Mouse (Mus musculus) megakaryocyte, embryonic 14.5 days (primary cell): ENCODE measurements at regions not wholly inside any gene's neighbourhood (a gene's known extent, or its start where the extent isn't known, plus 50 kb on each side); places are given as distances from the start of the nearest gene placed in this dataset.

Experiments
- FLI1 ChIP-seq: IDR thresholded peaks from 2 replicates; pipeline ENCODE4 v1.6.1; 2012; ENCODE audit warnings: low read length, inconsistent platforms, mixed read lengths
- GATA1 ChIP-seq: IDR thresholded peaks from 3 replicates; pipeline ENCODE4 v1.6.1; 2012; ENCODE audit warnings: mixed read lengths, low read length, inconsistent platforms, borderline replicate concordance

DNA sequence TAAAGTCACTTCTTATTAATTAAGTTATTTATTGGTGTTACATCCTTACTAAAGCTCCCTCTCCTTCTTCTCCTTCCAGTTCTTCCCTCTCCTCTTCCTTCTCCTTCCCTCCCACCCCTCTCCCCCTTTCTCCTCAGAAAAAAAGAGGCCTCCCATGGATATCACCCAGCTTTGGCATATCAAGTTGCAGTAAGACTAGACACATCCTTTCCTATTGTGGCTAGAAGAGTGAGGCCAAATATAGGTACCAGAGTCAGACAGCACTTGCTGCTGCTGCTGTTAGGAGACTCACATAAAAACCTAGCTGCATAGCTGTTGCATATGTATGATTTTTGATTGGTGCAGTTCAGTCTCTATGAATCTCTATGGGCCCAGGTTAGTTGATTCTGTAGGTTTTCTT is 410.4 kb upstream of the Itga1 start:
- no peak for TF ChIP-seq GATA1
- no peak for TF ChIP-seq FLI1
